Mouse (Mus musculus): ENCODE results near the gene Cdkal1. TPM values are rescaled to one million over a fixed set of nuclear protein-coding genes. Genes with fewer than 3 reads are reported as not detected.

Cdkal1 gene
- polyA plus RNA-seq, 1 experiment = 5.6 TPM

DNA sequence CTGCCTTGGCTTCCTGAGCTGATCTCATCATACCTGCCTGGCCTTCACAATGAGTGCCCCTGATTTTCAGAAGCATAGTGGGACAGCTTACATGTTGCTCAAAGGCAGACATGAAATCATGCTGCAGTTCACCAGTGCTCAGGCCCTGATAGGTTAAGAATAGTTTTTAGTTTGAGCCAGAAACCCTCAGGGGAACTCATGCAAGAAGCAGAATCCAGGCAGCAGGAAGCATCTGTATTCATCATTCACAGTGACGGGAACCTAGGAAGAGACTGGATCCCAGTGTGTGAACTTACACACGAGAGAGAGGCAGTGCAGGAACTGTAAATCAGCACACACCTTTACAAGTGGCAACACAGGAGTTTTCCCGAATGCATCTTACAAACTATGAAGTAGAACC, 441.0 kb downstream of the Cdkal1 start:
- no peaks in the 10 kb centered on the region for H3K27me3 ChIP-seq (ENCODE audit: control insufficient read depth, insufficient read depth, insufficient read length)
- H3K36me3 ChIP-seq (ENCODE audit: control insufficient read depth, insufficient read depth) = no peaks in the 10 kb centered on the region
- no peak overlapping the region for H3K4me2 ChIP-seq (ENCODE audit: low read depth)
- H3K4me3 ChIP-seq = no peak overlapping the region
- no peak for TF ChIP-seq REST (IDR thresholded peaks at IDR 0.05; ENCODE audit: insufficient read depth, insufficient read length)
- no peak for TF ChIP-seq TCF3 (IDR thresholded peaks at IDR 0.05; ENCODE audit: insufficient read length, low read depth)
- no peak for TF ChIP-seq MYOG (IDR thresholded peaks at IDR 0.05; ENCODE audit: control insufficient read depth in 1 of 3, insufficient read depth in 1 of 3, insufficient read length in 2 of 3, low read depth in 2 of 3)
- TF ChIP-seq POLR2A (IDR thresholded peaks at IDR 0.05; ENCODE audit: insufficient read length, low read depth) = no peak
- no peak for TF ChIP-seq CEBPB (IDR thresholded peaks at IDR 0.05; ENCODE audit: insufficient read depth, poor library complexity, severe bottlenecking)
- TF ChIP-seq MYOD1 (IDR thresholded peaks at IDR 0.05; ENCODE audit: control insufficient read depth in 1 of 3, insufficient read length in 2 of 3, low read depth in 2 of 3) = no peak
- TF ChIP-seq SRF (IDR thresholded peaks at IDR 0.05; ENCODE audit: control insufficient read depth, insufficient read length, low read depth) = no peak
- TF ChIP-seq USF1 (IDR thresholded peaks at IDR 0.05; ENCODE audit: low read depth) = no peak
- TF ChIP-seq POLR2AphosphoS2 (IDR thresholded peaks at IDR 0.05; ENCODE audit: insufficient read length, low read depth) = no peak
- TF ChIP-seq E2F4 (IDR thresholded peaks at IDR 0.05; ENCODE audit: insufficient read depth) = no peak
- TF ChIP-seq MAX (IDR thresholded peaks at IDR 0.05; ENCODE audit: low read depth) = no peak
- TF ChIP-seq TCF12 (IDR thresholded peaks at IDR 0.05; ENCODE audit: insufficient read depth, poor library complexity, severe bottlenecking) = no peak
- H3K79me2 ChIP-seq (ENCODE audit: control insufficient read depth, insufficient read depth) = no peaks in the 10 kb centered on the region
- H3ac ChIP-seq (ENCODE audit: control insufficient read depth, insufficient read length) = no peak overlapping the region

DNA sequence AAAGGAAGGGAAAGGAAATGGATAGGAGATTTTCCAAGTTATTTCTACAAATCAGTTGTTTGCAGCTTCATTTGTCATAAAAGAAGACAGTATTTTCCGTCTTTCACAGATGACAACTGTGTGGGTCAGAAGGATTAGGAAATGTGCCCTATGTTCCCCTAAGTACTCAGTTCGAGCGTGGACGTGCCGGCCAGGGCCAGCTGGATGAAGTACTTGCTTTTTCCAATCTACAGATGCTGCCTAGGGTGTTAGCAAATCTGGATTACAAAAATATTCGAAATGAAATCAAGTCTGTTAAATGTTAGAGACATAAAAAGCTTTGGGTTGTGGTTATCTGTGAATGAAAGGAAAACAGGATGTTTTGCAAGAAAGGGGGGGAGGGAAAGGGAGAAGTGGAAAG, 444.3 kb downstream of the Cdkal1 start:
- no peak overlapping the region for H3K4me2 ChIP-seq (ENCODE audit: low read depth)
- H3K79me2 ChIP-seq (ENCODE audit: control insufficient read depth, insufficient read depth) = no peaks in the 10 kb centered on the region
- no peak overlapping the region for H3ac ChIP-seq (ENCODE audit: control insufficient read depth, insufficient read length)
- no peak for TF ChIP-seq CEBPB (IDR thresholded peaks at IDR 0.05; ENCODE audit: insufficient read depth, poor library complexity, severe bottlenecking)
- no peak for TF ChIP-seq REST (IDR thresholded peaks at IDR 0.05; ENCODE audit: insufficient read depth, insufficient read length)
- no peak for TF ChIP-seq SRF (IDR thresholded peaks at IDR 0.05; ENCODE audit: control insufficient read depth, insufficient read length, low read depth)
- TF ChIP-seq E2F4 (IDR thresholded peaks at IDR 0.05; ENCODE audit: insufficient read depth) = no peak
- no peak for TF ChIP-seq POLR2AphosphoS2 (IDR thresholded peaks at IDR 0.05; ENCODE audit: insufficient read length, low read depth)
- no peak for TF ChIP-seq USF1 (IDR thresholded peaks at IDR 0.05; ENCODE audit: low read depth)
- TF ChIP-seq POLR2A (IDR thresholded peaks at IDR 0.05; ENCODE audit: insufficient read length, low read depth) = no peak
- no peak for TF ChIP-seq TCF12 (IDR thresholded peaks at IDR 0.05; ENCODE audit: insufficient read depth, poor library complexity, severe bottlenecking)
- TF ChIP-seq TCF3 (IDR thresholded peaks at IDR 0.05; ENCODE audit: insufficient read length, low read depth) = no peak
- no peak for TF ChIP-seq MAX (IDR thresholded peaks at IDR 0.05; ENCODE audit: low read depth)
- TF ChIP-seq MYOD1 (IDR thresholded peaks at IDR 0.05; ENCODE audit: control insufficient read depth in 1 of 3, insufficient read length in 2 of 3, low read depth in 2 of 3) = no peak
- no peak for TF ChIP-seq MYOG (IDR thresholded peaks at IDR 0.05; ENCODE audit: control insufficient read depth in 1 of 3, insufficient read depth in 1 of 3, insufficient read length in 2 of 3, low read depth in 2 of 3)
- no peaks in the 10 kb centered on the region for H3K36me3 ChIP-seq (ENCODE audit: control insufficient read depth, insufficient read depth)
- no peak overlapping the region for H3K4me3 ChIP-seq
- no peaks in the 10 kb centered on the region for H3K27me3 ChIP-seq (ENCODE audit: control insufficient read depth, insufficient read depth, insufficient read length)

DNA sequence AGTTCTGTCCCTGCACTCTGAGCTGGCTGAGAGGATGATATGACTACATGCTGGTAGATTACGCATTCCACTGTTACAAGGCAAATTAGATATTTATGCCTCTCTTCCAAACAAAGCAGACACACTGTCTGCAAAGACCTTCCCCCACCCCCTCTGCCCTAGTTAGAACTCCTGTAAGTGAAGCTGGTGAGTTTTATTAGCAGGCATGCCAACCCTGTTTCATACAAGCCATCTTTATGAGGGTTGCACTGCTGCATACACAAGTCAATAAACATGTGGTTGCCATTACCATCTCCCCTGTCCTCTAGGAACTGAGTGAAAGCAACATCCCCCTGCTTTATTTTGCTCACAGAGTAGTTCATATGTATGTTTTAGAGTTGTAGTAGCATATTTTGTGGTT, 447.9 kb downstream of the Cdkal1 start:
- Histone ChIP-seq H3K4me3 (no peak overlapping the region), H3ac (ENCODE audit: control insufficient read depth, insufficient read length) (no peak overlapping the region), H3K4me2 (ENCODE audit: low read depth) (no peak overlapping the region), H3K79me2 (ENCODE audit: control insufficient read depth, insufficient read depth) (no peaks in the 10 kb centered on the region), H3K27me3 (ENCODE audit: control insufficient read depth, insufficient read depth, insufficient read length) (no peaks in the 10 kb centered on the region), H3K36me3 (ENCODE audit: control insufficient read depth, insufficient read depth) (no peaks in the 10 kb centered on the region)
- TF ChIP-seq CEBPB (IDR thresholded peaks at IDR 0.05; ENCODE audit: insufficient read depth, poor library complexity, severe bottlenecking) (no peak), REST (IDR thresholded peaks at IDR 0.05; ENCODE audit: insufficient read depth, insufficient read length) (no peak), E2F4 (IDR thresholded peaks at IDR 0.05; ENCODE audit: insufficient read depth) (no peak), TCF3 (IDR thresholded peaks at IDR 0.05; ENCODE audit: insufficient read length, low read depth) (no peak), MYOG (IDR thresholded peaks at IDR 0.05; ENCODE audit: control insufficient read depth in 1 of 3, insufficient read depth in 1 of 3, insufficient read length in 2 of 3, low read depth in 2 of 3) (no peak), USF1 (IDR thresholded peaks at IDR 0.05; ENCODE audit: low read depth) (no peak), MAX (IDR thresholded peaks at IDR 0.05; ENCODE audit: low read depth) (no peak), TCF12 (IDR thresholded peaks at IDR 0.05; ENCODE audit: insufficient read depth, poor library complexity, severe bottlenecking) (no peak), POLR2A (IDR thresholded peaks at IDR 0.05; ENCODE audit: insufficient read length, low read depth) (no peak), SRF (IDR thresholded peaks at IDR 0.05; ENCODE audit: control insufficient read depth, insufficient read length, low read depth) (no peak), MYOD1 (IDR thresholded peaks at IDR 0.05; ENCODE audit: control insufficient read depth in 1 of 3, insufficient read length in 2 of 3, low read depth in 2 of 3) (no peak), POLR2AphosphoS2 (IDR thresholded peaks at IDR 0.05; ENCODE audit: insufficient read length, low read depth) (no peak)

DNA sequence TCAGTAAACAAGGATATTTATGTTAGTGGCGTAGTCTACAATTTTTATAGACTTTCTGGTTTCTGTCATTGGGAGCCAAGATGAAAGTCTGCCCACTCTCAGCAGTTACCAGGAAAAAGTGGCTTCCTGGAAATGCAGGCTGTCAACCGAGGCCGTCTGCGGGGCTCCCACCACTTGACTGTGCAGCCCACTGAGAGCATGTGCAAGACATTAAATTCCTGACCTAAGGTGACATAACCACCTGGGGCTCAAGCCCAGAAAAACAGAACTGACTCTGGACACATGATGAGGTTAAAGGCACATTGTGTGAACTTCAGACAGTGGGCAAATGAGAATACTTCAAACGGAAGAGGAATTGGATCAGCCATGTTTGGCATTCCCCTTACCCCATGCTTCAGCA, 450.2 kb downstream of the Cdkal1 start:
- Histone ChIP-seq H3K79me2 (ENCODE audit: control insufficient read depth, insufficient read depth) (no peaks in the 10 kb centered on the region), H3K27me3 (ENCODE audit: control insufficient read depth, insufficient read depth, insufficient read length) (no peaks in the 10 kb centered on the region), H3K4me2 (ENCODE audit: low read depth) (no peak overlapping the region), H3K4me3 (no peak overlapping the region), H3K36me3 (ENCODE audit: control insufficient read depth, insufficient read depth) (no peaks in the 10 kb centered on the region), H3ac (ENCODE audit: control insufficient read depth, insufficient read length) (no peak overlapping the region)
- TF ChIP-seq POLR2AphosphoS2 (IDR thresholded peaks at IDR 0.05; ENCODE audit: insufficient read length, low read depth) (no peak), TCF12 (IDR thresholded peaks at IDR 0.05; ENCODE audit: insufficient read depth, poor library complexity, severe bottlenecking) (no peak), USF1 (IDR thresholded peaks at IDR 0.05; ENCODE audit: low read depth) (no peak), SRF (IDR thresholded peaks at IDR 0.05; ENCODE audit: control insufficient read depth, insufficient read length, low read depth) (no peak), POLR2A (IDR thresholded peaks at IDR 0.05; ENCODE audit: insufficient read length, low read depth) (no peak), MAX (IDR thresholded peaks at IDR 0.05; ENCODE audit: low read depth) (no peak), MYOD1 (IDR thresholded peaks at IDR 0.05; ENCODE audit: control insufficient read depth in 1 of 3, insufficient read length in 2 of 3, low read depth in 2 of 3) (no peak), MYOG (IDR thresholded peaks at IDR 0.05; ENCODE audit: control insufficient read depth in 1 of 3, insufficient read depth in 1 of 3, insufficient read length in 2 of 3, low read depth in 2 of 3) (no peak), TCF3 (IDR thresholded peaks at IDR 0.05; ENCODE audit: insufficient read length, low read depth) (no peak), REST (IDR thresholded peaks at IDR 0.05; ENCODE audit: insufficient read depth, insufficient read length) (no peak), E2F4 (IDR thresholded peaks at IDR 0.05; ENCODE audit: insufficient read depth) (no peak), CEBPB (IDR thresholded peaks at IDR 0.05; ENCODE audit: insufficient read depth, poor library complexity, severe bottlenecking) (no peak)

Measured in myocyte (in vitro differentiated cells).